Mouse (Mus musculus) myocyte (in vitro differentiated cells): ENCODE data around the gene 0610010K14Rik.

Source experiments
- E2F4 ChIP-seq: IDR thresholded peaks from one replicate; pipeline ENCODE4 v1.6.1; 2011; ENCODE audit warnings: mild to moderate bottlenecking, control low read depth, moderate library complexity; ENCODE audit not compliant: insufficient read depth
- MAX ChIP-seq: IDR thresholded peaks from one replicate; pipeline ENCODE4 v1.6.1; 2011; ENCODE audit warnings: low read depth, mild to moderate bottlenecking, control low read depth
- POLR2A ChIP-seq: IDR thresholded peaks from one replicate; pipeline ENCODE4 v1.6.1; 2011; ENCODE audit warnings: low read depth, mild to moderate bottlenecking, control low read depth, moderate library complexity; ENCODE audit not compliant: insufficient read length
- POLR2AphosphoS2 ChIP-seq: IDR thresholded peaks from one replicate; pipeline ENCODE4 v1.6.1; 2011; ENCODE audit warnings: low read depth, control low read depth; ENCODE audit not compliant: insufficient read length
- REST ChIP-seq: IDR thresholded peaks from one replicate; pipeline ENCODE4 v1.6.1; 2011; ENCODE audit warnings: mild to moderate bottlenecking, control low read depth, moderate library complexity; ENCODE audit not compliant: insufficient read depth, insufficient read length
- TCF12 ChIP-seq: IDR thresholded peaks from one replicate; pipeline ENCODE4 v1.6.1; 2011; ENCODE audit warnings: mild to moderate bottlenecking, control low read depth; ENCODE audit not compliant: poor library complexity, insufficient read depth, severe bottlenecking
- USF1 ChIP-seq: IDR thresholded peaks from one replicate; pipeline ENCODE4 v1.6.1; 2011; ENCODE audit warnings: low read depth, mild to moderate bottlenecking, control low read depth, moderate library complexity

- TF ChIP-seq USF1 (no peak), POLR2A (peak; percentile 48), REST (no peak), TCF12 (no peak), E2F4 (no peak), MAX (no peak), POLR2AphosphoS2 (peak; percentile 56)
Observed at GRCm38 (mm10) chr11:70230239-70230727, 7.4 kb downstream of the 0610010K14Rik start.
